Mouse (Mus musculus) c-Kit-positive CD71-positive TER-119-positive erythroid progenitor cells, embryonic 14.5 days (primary cell): Measurements from ENCODE around the gene Man1a2.

Experiments used
- DNase-seq: peaks from one replicate; pipeline ENCODE4 v3.0.0-alpha.2; 2013; ENCODE audit warnings: low spot score

The Man1a2 gene

GRCm38 (mm10) chr3:100684234-100684975, 898 bp downstream of the Man1a2 start:
- peak; percentile 42 for DNase-seq

- DNase-seq, result peak; percentile 24
These were observed 2.5 kb downstream of the Man1a2 start for GRCm38 (mm10) chr3:100682841-100683240.

GRCm38 (mm10) chr3:100682281-100682680, 3.0 kb downstream of the Man1a2 start:
- peak; percentile 54 for DNase-seq

GRCm38 (mm10) chr3:100681448-100682092, 3.7 kb downstream of the Man1a2 start:
- DNase-seq, result no peak

GRCm38 (mm10) chr3:100680226-100680625, 5.1 kb downstream of the Man1a2 start:
- no peak for DNase-seq

- no peak for DNase-seq
These were observed 6.2 kb downstream of the Man1a2 start for GRCm38 (mm10) chr3:100678951-100679570.

- no peak for DNase-seq
These were observed 10.2 kb downstream of the Man1a2 start for GRCm38 (mm10) chr3:100675146-100675545.

GRCm38 (mm10) chr3:100670412-100670811, 14.9 kb downstream of the Man1a2 start:
- DNase-seq, result no peak

GRCm38 (mm10) chr3:100653291-100653690, 32.0 kb downstream of the Man1a2 start:
- no peak for DNase-seq

- DNase-seq, result no peak
These were observed 43.7 kb downstream of the Man1a2 start for GRCm38 (mm10) chr3:100641581-100641980.

- DNase-seq, result no peak
These were observed 49.0 kb downstream of the Man1a2 start for GRCm38 (mm10) chr3:100636255-100636654.

GRCm38 (mm10) chr3:100634821-100635220, 50.5 kb downstream of the Man1a2 start:
- DNase-seq, result no peak

GRCm38 (mm10) chr3:100618511-100618910, 66.8 kb downstream of the Man1a2 start:
- DNase-seq, result no peak

GRCm38 (mm10) chr3:100610916-100611315, 74.4 kb downstream of the Man1a2 start:
- no peak for DNase-seq

- no peak for DNase-seq
These were observed 80.8 kb downstream of the Man1a2 start for GRCm38 (mm10) chr3:100604539-100604938.

GRCm38 (mm10) chr3:100599265-100599820, 86.0 kb downstream of the Man1a2 start:
- no peak for DNase-seq

- DNase-seq, result no peak
These were observed 94.2 kb downstream of the Man1a2 start for GRCm38 (mm10) chr3:100591053-100591452.

- DNase-seq, result no peak
These were observed 102.5 kb downstream of the Man1a2 start for GRCm38 (mm10) chr3:100582721-100583355.

- DNase-seq, result no peak
These were observed 112.6 kb downstream of the Man1a2 start for GRCm38 (mm10) chr3:100572571-100573183.

GRCm38 (mm10) chr3:100568443-100569390, 116.6 kb downstream of the Man1a2 start:
- no peak for DNase-seq

- DNase-seq, result no peak
These were observed 121.7 kb downstream of the Man1a2 start for GRCm38 (mm10) chr3:100563565-100563964.
